Mouse (Mus musculus) heart, embryonic 12.5 days (tissue): ENCODE results near the gene Hs2st1. TPM values are rescaled to one million over a fixed set of nuclear protein-coding genes. Genes with fewer than 3 reads are reported as not detected.

Experiments used
- ATAC-seq: fragments of 200-750 bp; cut with Nextera tagmentation; 2 replicates; pipeline ENCODE4 v1.8.0; 2017; ENCODE audit warnings: moderate TSS enrichment, moderate library complexity; ENCODE audit not compliant: insufficient number of reproducible peaks, low FRiP score
- H3K27ac ChIP-seq: fragments of 300-500 bp; sonication (generic); 2 replicates; pipeline ENCODE4 v1.5.1; 2016; ENCODE audit warnings: mild to moderate bottlenecking, moderate library complexity; ENCODE audit not compliant: poor library complexity, severe bottlenecking
- H3K27me3 ChIP-seq: fragments of 300-500 bp; sonication (generic); replicated peaks from 2 replicates; pipeline ENCODE4 v1.6.1; 2016; ENCODE audit warnings: mild to moderate bottlenecking, moderate library complexity
- H3K36me3 ChIP-seq: fragments of 300-500 bp; sonication (generic); 2 replicates; pipeline ENCODE4 v1.6.1; 2016; ENCODE audit warnings: mild to moderate bottlenecking, moderate library complexity
- H3K4me1 ChIP-seq: fragments of 300-500 bp; sonication (generic); replicated peaks from 2 replicates; pipeline ENCODE4 v1.6.1; 2016; ENCODE audit warnings: mild to moderate bottlenecking
- H3K4me2 ChIP-seq: fragments of 300-500 bp; sonication (generic); 2 replicates; pipeline ENCODE4 v1.6.1; 2016; ENCODE audit warnings: mild to moderate bottlenecking, moderate library complexity
- H3K4me3 ChIP-seq: fragments of 300-500 bp; sonication (generic); 2 replicates; pipeline ENCODE4 v1.5.1; 2016; ENCODE audit warnings: mild to moderate bottlenecking
- H3K9ac ChIP-seq: fragments of 300-500 bp; sonication (generic); 2 replicates; pipeline ENCODE4 v1.6.1; 2016; ENCODE audit warnings: mild to moderate bottlenecking, moderate library complexity
- H3K9me3 ChIP-seq: fragments of 300-500 bp; sonication (generic); replicated peaks from 2 replicates; pipeline ENCODE4 v1.6.1; 2016; ENCODE audit warnings: mild to moderate bottlenecking, moderate library complexity
- WGBS: fragments of 180-500 bp; shearing (Covaris S2); methylation state at CpG from one replicate; pipeline ENCODE4 v1.1.7; 2016; 5-methylcytosine and 5-hydroxymethylcytosine counted together
- polyA plus RNA-seq: library from polyadenylated mRNA; unstranded; fragments of >200 nt; fragmentation: Nextera tagmentation; extraction: Ambion mirVana; gene quantifications from 2 replicates; pipeline ENCODE4 v1.2.1, GENCODE M21; 2016

Gene Hs2st1
- polyA plus RNA-seq, 1 experiment from 2014 or later, result 11.7 TPM

DNA sequence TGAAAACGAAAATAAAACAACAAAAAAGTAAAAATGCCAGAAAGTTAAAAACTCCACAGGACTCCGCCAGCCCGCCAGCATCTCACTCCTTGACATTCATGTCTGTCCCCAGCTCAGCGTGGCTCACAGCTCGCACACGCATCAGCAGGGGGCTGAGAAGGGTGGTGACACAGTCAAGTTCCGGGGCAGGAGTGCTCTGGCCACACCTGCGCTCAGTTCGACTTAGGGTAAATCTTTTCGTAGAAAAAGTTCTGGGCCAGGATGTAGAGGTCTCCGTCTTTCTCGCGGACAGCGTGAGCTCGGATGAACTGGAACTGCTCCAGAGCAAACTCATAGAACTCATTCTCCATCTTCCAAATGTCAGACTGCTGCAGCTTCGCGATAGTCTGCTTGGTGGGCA, 135.7 kb downstream of the Hs2st1 start:
- Histone ChIP-seq H3K27ac (no peak overlapping the region), H3K4me2 (no peak overlapping the region), H3K4me3 (no peak overlapping the region), H3K27me3 (no peaks in the 10 kb centered on the region), H3K4me1 (0 out of 2 replicates have a peak, but pooled peaks cover 7% of the 10 kb centered on the region), H3K9ac (no peak overlapping the region), H3K36me3 (peaks cover 5% of the 10 kb centered on the region), H3K9me3 (no peaks in the 10 kb centered on the region)
- ATAC-seq, result no peak
- 90% methylated on average over 17 of the region's 17 CpGs for WGBS

DNA sequence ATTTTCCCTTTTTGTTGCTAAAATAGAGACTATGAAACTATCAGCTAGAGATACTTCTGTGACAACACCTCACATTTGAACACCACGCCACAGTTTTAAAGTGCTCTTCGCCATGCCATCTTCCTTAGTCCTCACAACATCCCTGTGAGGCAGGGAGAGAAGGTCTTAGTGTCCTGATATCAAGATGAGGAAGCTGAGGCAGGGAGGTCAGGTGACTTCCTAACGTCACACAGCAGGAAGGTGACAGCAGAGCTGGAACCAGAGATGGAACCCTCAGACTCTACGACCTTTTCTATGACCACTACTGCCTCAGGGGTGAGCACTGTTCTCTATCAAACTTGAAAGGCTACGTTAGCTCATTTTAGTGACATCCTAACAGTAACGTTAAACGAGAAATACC, 136.9 kb downstream of the Hs2st1 start:
- Histone ChIP-seq H3K4me3 (no peak overlapping the region), H3K27ac (no peak overlapping the region), H3K27me3 (no peaks in the 10 kb centered on the region), H3K9ac (no peak overlapping the region), H3K9me3 (no peaks in the 10 kb centered on the region), H3K4me1 (0 out of 2 replicates have a peak, but pooled peaks cover 7% of the 10 kb centered on the region), H3K4me2 (no peak overlapping the region), H3K36me3 (peaks cover 5% of the 10 kb centered on the region)
- no peak for ATAC-seq
- WGBS, result 72% methylated on average over 7 of the region's 7 CpGs

DNA sequence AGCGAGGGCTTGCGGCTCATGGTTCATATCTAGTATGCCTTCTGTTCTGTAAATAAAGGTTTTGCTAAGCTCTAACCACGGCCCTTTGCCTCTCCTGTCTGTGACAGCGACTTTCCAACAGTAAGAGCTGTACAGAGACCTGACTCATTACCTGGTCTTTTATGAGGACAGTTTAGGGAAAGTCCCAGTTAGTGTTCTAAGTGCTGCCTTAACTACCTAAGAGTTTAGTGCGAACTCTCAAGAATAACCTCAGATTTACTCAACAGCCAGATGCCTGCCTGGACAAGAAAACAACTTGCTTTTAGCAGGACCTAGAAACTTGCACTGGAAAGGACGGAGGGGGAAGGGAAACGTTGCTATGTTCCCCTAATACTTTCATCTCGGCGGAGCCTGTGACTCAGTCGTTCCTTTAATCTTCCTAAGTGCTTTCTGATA, 137.8 kb downstream of the Hs2st1 start:
- no peak overlapping the region for H3K27ac ChIP-seq
- no peaks in the 10 kb centered on the region for H3K9me3 ChIP-seq
- H3K36me3 ChIP-seq, result peaks cover 5% of the 10 kb centered on the region
- H3K4me2 ChIP-seq, result no peak overlapping the region
- H3K27me3 ChIP-seq, result no peaks in the 10 kb centered on the region
- H3K4me1 ChIP-seq, result no peaks in the 10 kb centered on the region
- H3K9ac ChIP-seq, result no peak overlapping the region
- WGBS, result 66% methylated on average over 10 of the region's 10 CpGs
- no peak overlapping the region for H3K4me3 ChIP-seq
- ATAC-seq, result no peak

DNA sequence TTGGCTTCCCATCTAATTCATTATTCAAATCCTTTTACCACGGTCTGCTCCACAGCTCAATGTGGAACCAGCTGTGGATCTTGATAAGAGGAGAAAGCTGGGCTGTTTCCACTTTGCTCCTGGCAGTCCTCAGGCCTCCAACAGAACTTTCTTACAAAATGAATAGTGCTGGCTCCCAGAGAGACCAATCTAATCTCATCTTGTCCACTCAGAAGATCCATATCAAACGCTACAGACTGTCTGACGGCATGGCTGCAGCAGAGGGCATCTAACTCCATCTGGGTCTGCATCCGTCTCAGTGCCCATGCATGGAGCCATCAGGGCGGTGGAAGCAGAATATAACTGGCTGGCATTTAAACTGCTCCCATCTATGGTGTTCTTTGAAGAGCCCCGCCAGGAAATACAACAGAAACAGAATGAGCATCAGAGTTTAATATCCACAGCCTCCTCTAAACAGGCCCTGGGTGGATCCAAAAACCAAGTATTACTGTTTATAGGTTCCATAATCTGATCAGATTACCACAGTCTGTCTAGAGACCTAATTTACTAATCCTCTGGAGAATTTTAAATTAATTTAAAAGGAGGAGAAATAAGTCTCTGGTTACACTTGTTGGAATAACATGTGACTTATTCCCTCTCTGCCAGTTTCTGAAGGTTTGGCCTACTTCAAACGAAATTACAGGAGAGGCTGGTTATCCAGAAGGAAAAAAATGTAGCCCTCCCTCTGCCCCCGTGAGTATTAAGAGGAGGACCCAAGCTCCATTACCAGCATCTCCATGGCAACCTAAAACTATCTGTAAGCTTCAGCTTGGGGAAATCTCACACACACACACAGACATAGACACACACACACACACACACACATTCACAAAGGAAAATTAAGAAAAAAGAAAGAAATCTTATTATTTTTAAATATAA, 141.2 kb downstream of the Hs2st1 start:
- H3K27ac ChIP-seq, result no peak overlapping the region
- no peaks in the 10 kb centered on the region for H3K9me3 ChIP-seq
- no peak overlapping the region for H3K9ac ChIP-seq
- 70% methylated on average over 8 of the region's 8 CpGs for WGBS
- no peaks in the 10 kb centered on the region for H3K4me1 ChIP-seq
- ATAC-seq, result no peak
- H3K36me3 ChIP-seq, result peaks cover 7% of the 10 kb centered on the region; the same call in 1 of the 2 replicates
- H3K27me3 ChIP-seq, result no peaks in the 10 kb centered on the region
- H3K4me3 ChIP-seq, result no peak overlapping the region
- no peak overlapping the region for H3K4me2 ChIP-seq

DNA sequence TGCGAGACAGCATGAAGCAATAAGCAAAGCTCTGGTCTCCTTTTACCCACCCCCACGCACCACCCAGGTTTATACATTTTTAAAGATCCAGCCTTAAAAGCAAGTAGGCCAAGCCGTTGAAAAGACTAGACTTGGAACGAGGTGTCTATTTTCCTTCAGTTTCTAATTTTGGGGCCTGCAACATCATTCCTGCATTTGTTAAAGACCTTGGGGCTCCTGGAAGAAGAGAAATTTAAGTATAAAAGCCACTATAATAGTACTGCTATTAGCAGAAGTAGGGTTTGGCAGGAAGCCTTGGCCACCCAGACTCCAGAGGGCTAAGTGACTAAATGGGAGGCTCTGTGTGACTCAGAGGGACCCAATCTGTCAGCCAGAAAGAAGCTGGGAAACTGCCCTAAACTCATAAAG, 144.9 kb downstream of the Hs2st1 start:
- H3K27ac ChIP-seq, result no peak overlapping the region
- 84% methylated on average over 4 of the region's 4 CpGs for WGBS

DNA sequence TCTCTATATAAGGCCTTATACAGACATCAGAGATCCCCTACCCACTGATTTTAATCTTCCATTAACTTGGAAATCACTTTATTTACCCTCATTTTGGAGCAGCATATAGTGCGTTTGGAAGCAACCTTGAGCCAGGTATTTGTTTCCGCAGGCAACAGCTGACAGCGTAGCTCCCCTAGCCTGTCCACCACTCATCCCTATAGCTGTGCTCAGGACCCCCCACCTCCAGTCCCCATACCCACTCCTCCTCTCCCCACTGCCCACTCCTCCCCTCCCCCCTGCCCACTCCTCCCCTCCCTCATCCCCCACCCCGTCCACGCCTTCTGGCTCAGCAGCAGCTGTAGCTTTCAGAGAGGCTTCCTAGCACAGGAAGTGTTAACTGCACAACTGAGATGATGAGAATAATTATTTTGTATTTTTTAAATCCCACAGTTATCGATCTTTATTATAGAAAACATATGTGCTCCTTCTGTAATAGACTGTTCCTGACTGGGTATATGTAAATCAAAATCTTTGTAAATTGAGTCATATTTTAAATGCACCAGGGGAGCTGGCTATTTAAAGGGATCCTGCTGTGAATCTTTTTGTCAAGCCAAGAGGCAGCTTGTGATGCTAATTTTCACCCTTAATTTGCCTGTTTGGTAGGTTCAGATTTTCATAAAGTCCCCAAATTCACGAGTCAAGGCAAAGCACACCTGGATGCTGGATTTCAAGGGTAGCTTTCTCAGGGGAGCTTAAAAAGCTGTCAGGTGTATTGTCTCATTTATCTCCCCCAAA, 148.4 kb downstream of the Hs2st1 start:
- no peak overlapping the region for H3K9ac ChIP-seq
- H3K4me2 ChIP-seq, result no peak overlapping the region
- WGBS, result 57% methylated on average over 7 of the region's 7 CpGs
- no peaks in the 10 kb centered on the region for H3K9me3 ChIP-seq
- no peak overlapping the region for H3K27ac ChIP-seq
- H3K27me3 ChIP-seq, result no peaks in the 10 kb centered on the region
- H3K4me1 ChIP-seq, result no peaks in the 10 kb centered on the region
- no peak overlapping the region for H3K4me3 ChIP-seq
- no peak for ATAC-seq
- H3K36me3 ChIP-seq, result 0 out of 2 replicates have a peak, but pooled peaks cover 2% of the 10 kb centered on the region

More for the DNA sequence above, 144.9 kb downstream of the Hs2st1 start:
- Histone ChIP-seq H3K4me1 (no peaks in the 10 kb centered on the region), H3K9ac (no peak overlapping the region), H3K27me3 (no peaks in the 10 kb centered on the region), H3K4me3 (no peak overlapping the region), H3K36me3 (0 out of 2 replicates have a peak, but pooled peaks cover 7% of the 10 kb centered on the region), H3K4me2 (no peak overlapping the region), H3K9me3 (no peaks in the 10 kb centered on the region)
- no peak for ATAC-seq

DNA sequence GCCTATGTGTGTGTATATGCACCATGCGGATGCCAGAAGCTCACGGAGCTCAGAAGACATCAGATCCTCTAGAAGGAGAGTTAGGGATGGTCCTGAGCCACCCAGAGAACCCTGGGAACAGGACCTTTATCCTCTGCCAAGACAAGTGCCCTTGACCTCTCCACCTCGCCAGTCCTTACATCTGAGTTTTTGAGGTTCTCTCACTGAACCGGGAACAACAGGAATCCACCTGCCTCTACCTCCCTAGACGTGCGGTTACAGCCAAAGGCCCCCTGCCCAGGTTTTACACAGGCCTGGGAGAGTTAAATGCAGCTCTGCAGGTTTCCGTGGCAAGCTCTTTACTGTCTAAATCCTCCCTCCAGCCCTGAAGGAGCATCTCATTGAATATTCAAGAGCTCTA, 156.2 kb downstream of the Hs2st1 start:
- H3K4me3 ChIP-seq, result no peak overlapping the region
- H3K27me3 ChIP-seq, result no peaks in the 10 kb centered on the region
- H3K27ac ChIP-seq, result no peak overlapping the region
- H3K36me3 ChIP-seq, result no peaks in the 10 kb centered on the region
- ATAC-seq, result no peak
- no peaks in the 10 kb centered on the region for H3K9me3 ChIP-seq
- no peak overlapping the region for H3K4me2 ChIP-seq
- H3K9ac ChIP-seq, result no peak overlapping the region
- WGBS, result 71% methylated on average over 7 of the region's 7 CpGs
- peaks cover 8% of the 10 kb centered on the region for H3K4me1 ChIP-seq

DNA sequence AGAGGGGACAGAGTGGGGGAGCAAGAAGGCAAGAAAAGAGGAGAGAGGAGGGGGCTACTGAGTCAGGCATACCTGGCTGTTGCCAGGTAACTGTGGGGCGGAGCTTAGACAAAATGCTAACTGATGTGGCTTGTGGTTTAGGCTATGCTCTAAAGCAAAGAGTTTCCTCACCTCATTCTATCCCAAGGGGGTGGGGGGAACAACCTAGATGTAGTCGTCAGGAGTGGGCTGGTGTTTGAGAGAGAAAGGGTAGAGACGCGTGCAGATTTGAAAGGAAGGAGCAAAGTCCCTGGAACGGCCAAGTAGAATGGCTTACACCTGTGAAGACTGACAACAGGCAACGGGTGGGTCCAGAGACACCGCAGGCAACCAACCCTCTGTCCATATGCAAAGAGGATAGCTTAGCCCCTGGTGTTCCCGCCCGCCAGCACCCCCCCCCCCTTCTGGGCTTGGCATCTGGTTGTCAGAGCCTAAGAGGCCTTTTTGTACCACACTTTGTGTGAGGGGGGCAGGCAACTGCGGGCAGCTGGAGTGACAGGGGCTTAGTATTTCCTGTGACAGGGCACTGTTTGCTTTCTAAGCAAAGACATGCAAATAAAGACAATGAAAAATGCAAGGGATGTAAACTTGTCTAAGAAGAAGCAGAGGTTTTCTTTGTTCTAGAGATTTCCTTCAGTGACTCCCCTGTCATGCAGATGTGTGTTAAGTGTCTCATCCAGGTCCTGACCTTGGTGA, 157.3 kb downstream of the Hs2st1 start:
- Histone ChIP-seq H3K4me2 (peak overlapping the region; percentile 50), H3K27me3 (no peaks in the 10 kb centered on the region), H3K27ac (no peak overlapping the region), H3K9me3 (no peaks in the 10 kb centered on the region), H3K9ac (0 out of 2 replicates have a peak overlapping the region, but pooled peaks have one; percentile 9), H3K4me3 (0 out of 2 replicates have a peak overlapping the region, but pooled peaks have one; percentile 13), H3K36me3 (no peaks in the 10 kb centered on the region), H3K4me1 (peaks cover 8% of the 10 kb centered on the region)
- WGBS, result 5% methylated on average over 10 of the region's 10 CpGs
- ATAC-seq, result no peak

DNA sequence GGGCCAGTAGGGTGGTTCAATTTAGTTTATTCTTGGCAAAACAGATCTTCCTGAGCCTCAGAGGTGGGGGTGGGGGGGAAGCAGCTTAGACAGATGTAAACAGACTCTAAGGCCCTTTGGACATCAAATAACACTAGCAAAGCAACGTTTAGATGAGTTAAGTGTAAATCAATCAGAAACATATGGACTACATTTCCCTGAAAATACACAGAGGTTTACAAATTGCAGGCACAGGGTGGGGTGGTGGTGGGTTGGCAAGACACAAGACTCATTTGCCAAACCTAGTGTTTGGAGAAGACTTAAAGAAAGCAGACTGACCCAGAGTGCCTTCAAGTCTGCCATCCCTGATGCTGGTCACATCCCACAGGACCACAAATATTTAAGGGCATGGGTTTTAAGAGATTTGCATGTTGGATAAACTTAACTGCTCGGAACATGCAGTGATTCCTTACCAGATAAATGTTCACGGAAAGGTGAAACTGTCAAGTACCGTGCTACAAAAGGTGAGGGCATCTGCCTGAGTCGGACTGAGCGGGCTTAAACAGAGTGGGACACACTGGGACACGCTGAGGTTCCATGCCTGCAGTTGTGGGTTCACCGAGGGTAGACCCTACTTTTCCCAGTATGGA, 158.2 kb downstream of the Hs2st1 start:
- no peak overlapping the region for H3K4me2 ChIP-seq
- H3K9me3 ChIP-seq, result no peaks in the 10 kb centered on the region
- 26% methylated on average over 8 of the region's 8 CpGs for WGBS
- peaks cover 11% of the 10 kb centered on the region for H3K4me1 ChIP-seq
- H3K27me3 ChIP-seq, result no peaks in the 10 kb centered on the region
- H3K27ac ChIP-seq, result no peak overlapping the region
- no peak overlapping the region for H3K4me3 ChIP-seq
- H3K36me3 ChIP-seq, result no peaks in the 10 kb centered on the region
- H3K9ac ChIP-seq, result no peak overlapping the region
- no peak for ATAC-seq

DNA sequence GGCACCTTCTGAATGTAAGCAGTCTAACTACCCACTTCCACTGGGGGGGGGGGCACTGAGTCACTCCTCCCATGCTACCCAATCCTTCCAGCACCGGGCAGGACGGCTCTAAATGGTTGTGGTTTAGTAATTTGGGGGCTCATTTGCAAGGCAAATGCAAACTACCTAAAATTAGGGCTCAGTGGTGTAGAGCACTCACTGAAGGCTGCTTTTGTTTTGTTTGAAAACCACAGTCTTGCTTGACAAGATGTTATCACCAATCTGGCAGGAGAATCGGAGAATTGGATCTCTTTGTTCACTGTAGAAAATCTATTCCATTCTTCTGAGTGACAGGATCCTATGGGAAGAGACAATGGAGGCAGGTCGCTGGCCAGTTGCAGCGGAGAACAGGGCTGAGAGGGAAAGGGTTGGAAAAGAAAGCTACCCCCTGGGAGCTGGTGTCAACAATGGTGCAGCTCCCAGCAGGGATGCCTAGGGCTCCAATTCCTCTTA, 158.9 kb downstream of the Hs2st1 start:
- Histone ChIP-seq H3K27ac (no peak overlapping the region), H3K9ac (no peak overlapping the region), H3K27me3 (no peaks in the 10 kb centered on the region), H3K36me3 (no peaks in the 10 kb centered on the region), H3K4me2 (no peak overlapping the region), H3K9me3 (no peaks in the 10 kb centered on the region), H3K4me3 (no peak overlapping the region), H3K4me1 (peaks cover 11% of the 10 kb centered on the region)
- WGBS, result 30% methylated on average over 5 of the region's 5 CpGs
- no peak for ATAC-seq
